ENCODE assay signal across 9 mouse cellular contexts in the genomic region with DNA sequence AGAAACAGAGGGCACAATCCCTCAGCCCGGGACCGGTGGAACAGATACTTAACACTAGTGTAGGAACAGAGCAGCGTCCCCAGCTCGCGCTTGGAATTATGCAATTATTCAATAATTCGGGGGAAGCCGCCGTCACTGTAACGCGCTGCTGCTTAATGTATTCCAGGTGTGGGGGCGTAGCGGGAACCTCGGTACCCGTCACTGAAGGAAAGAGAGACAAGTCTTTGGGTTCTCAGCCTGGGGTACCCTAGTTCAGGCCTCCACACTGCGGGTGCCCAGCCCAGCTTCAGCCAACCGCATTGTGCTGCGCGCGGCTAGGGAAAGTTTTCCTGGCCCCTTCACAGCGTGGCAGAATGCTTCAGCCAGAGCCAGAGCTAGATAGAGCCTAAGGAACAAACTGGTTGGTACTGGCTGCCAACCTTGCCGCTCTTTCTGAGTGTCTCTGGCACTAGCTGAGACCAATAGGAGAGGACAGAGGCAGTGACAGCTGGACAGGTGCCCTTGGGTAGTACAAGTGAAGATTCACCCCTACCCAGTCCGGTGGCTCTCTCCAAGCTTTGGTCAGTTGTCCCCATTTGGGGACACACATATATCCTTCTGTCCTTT. TPM values are rescaled to one million over a fixed set of nuclear protein-coding genes. Genes with fewer than 3 reads are reported as not detected.
A peak's percentile ranks its signal among the peaks of the same experiment; 100 is the strongest.
DNase-seq lines count a peak whose midpoint lies in the region; ATAC-seq and TF ChIP-seq lines count a peak whose summit lies in the region.
"Had no signal": no experiment of that assay in that cellular context is flagged by ENCODE, and none has a peak within 500 bp of the region (broad histone marks: within the 10 kb centered on the region; RNA-seq: fewer than 3 reads in every experiment).

No protein-coding gene starts in this region.

- TF ChIP-seq CTCF in heart, adult 2 months (IDR thresholded peaks at IDR 0.05) = no peak

- peaks cover 11% of the 10 kb centered on the region for H3K4me1 ChIP-seq in kidney, embryonic 14.5 days (ENCODE audit: control insufficient read depth, insufficient read depth, low read length)
- no peaks in the 10 kb centered on the region for H3K4me1 ChIP-seq in heart, adult 2 months (ENCODE audit: control insufficient read depth, insufficient read depth, low read length)
- peaks cover 16% of the 10 kb centered on the region for H3K4me1 ChIP-seq in neural tube, embryonic 12.5 days

- no peak for ATAC-seq in kidney, embryonic 14.5 days (ENCODE audit: low FRiP score, low TSS enrichment)
- no peak for ATAC-seq in neural tube, embryonic 12.5 days (ENCODE audit: low FRiP score, low read depth)
- ATAC-seq in erythroblast, adult 5-6 weeks (replicated peaks; ENCODE audit: low FRiP score, poor library complexity, severe bottlenecking) = no peak

- no peak for TF ChIP-seq EP300 in heart, adult 2 months (IDR thresholded peaks at IDR 0.05; ENCODE audit: insufficient read depth, low read depth, low read length)

- no peak for DNase-seq in kidney, adult 18-20 months
- peak; percentile 45 for DNase-seq in brain, adult 2 months (ENCODE audit: low read depth, low spot score)
- DNase-seq in heart, adult 2 months = peak; percentile 43 to 44
- DNase-seq in layer of hippocampus, postnatal 10 days (ENCODE audit: low spot score in 2 of 2) = peak; percentile 18 to 19
- no peak for DNase-seq in cerebellum, adult 18-20 months

- H3K27me3 ChIP-seq in kidney, embryonic 14.5 days (ENCODE audit: control insufficient read depth, insufficient read depth, low read length) = peaks cover 32% of the 10 kb centered on the region
- peaks cover 9% of the 10 kb centered on the region for H3K27me3 ChIP-seq in heart, adult 2 months (ENCODE audit: control insufficient read depth, insufficient read depth, low read length)
- H3K27me3 ChIP-seq in neural tube, embryonic 12.5 days (replicated peaks) = peaks cover 32% of the 10 kb centered on the region

- H3K27ac ChIP-seq in kidney, embryonic 14.5 days (ENCODE audit: low read depth, low read length) = no peak overlapping the region
- H3K27ac ChIP-seq in heart, adult 2 months = no peak overlapping the region
- H3K27ac ChIP-seq in neural tube, embryonic 12.5 days = no peak overlapping the region

- WGBS in kidney, embryonic 14.5 days = 7% methylated on average over 22 of the region's 22 CpGs
- WGBS in heart, adult 2 months = 7% methylated on average over 22 of the region's 22 CpGs
- 4% methylated on average over 22 of the region's 22 CpGs for WGBS in neural tube, embryonic 12.5 days

- H3K36me3 ChIP-seq in kidney, embryonic 14.5 days (ENCODE audit: control insufficient read depth, insufficient read depth, low read length) = no peaks in the 10 kb centered on the region
- no peaks in the 10 kb centered on the region for H3K36me3 ChIP-seq in heart, adult 2 months (ENCODE audit: control insufficient read depth, insufficient read depth, low read length)
- no peaks in the 10 kb centered on the region for H3K36me3 ChIP-seq in neural tube, embryonic 12.5 days

- H3K4me2 ChIP-seq in kidney, embryonic 14.5 days (replicated peaks; ENCODE audit: low read depth, low read length) = peak overlapping the region; percentile 79
- H3K4me2 ChIP-seq in neural tube, embryonic 12.5 days (replicated peaks) = peak overlapping the region; percentile 67

- peak overlapping the region; percentile 47; the same call in 1 of the 2 replicates for H3K9ac ChIP-seq in kidney, embryonic 14.5 days (ENCODE audit: low read depth, low read length)
- no peak overlapping the region; the same call in 1 of the 2 replicates for H3K9ac ChIP-seq in heart, adult 2 months (ENCODE audit: low read depth, low read length)
- H3K9ac ChIP-seq in neural tube, embryonic 12.5 days = no peak overlapping the region

- no peaks in the 10 kb centered on the region for H3K79me2 ChIP-seq in heart, adult 2 months (replicated peaks; ENCODE audit: control insufficient read depth, insufficient read depth, low read length)

- no peaks in the 10 kb centered on the region for H3K9me3 ChIP-seq in kidney, embryonic 14.5 days (ENCODE audit: control insufficient read depth, low read length)
- H3K9me3 ChIP-seq in neural tube, embryonic 12.5 days = no peaks in the 10 kb centered on the region

- no peak for TF ChIP-seq POLR2A in heart, adult 2 months (IDR thresholded peaks at IDR 0.05; ENCODE audit: insufficient read depth, low read depth, low read length)

- peak overlapping the region; percentile 44 for H3K4me3 ChIP-seq in kidney, embryonic 14.5 days (ENCODE audit: low read length)
- peak overlapping the region; percentile 42 for H3K4me3 ChIP-seq in heart, adult 2 months
- H3K4me3 ChIP-seq in neural tube, embryonic 12.5 days = peak overlapping the region; percentile 35

- intact Hi-C loops in heart, adult 2 months (cut with DNase I) = no loop called here

RNA-seq across cellular contexts. Expression of gene Itga11, which starts 1.0 kb away (rescaled TPM):
- 0.44 and 0.95 TPM in 2 replicates for polyA plus RNA-seq in kidney, embryonic 14.5 days (2014; fragmentation: Nextera tagmentation; extraction: Ambion mirVana)
- 1 to 10 TPM; 1.1 to 2.9 TPM for total RNA-seq in heart, adult 2 months (2021)
- polyA plus RNA-seq in heart, adult 2 months (2012; rRNA removed) = 1.6 and 3.6 TPM in 2 replicates
- total RNA-seq in layer of hippocampus, postnatal 10 days (2021) = under 1 TPM; 0.59 to 0.91 TPM
- polyA plus RNA-seq in neural tube, embryonic 12.5 days (2016; fragmentation: Nextera tagmentation; extraction: Ambion mirVana) = 2.0 TPM in 2 replicates
- total RNA-seq in erythroblast, adult 5-6 weeks (2015; ENCODE audit: low replicate concordance) = not detected in 2 replicates
- total RNA-seq in erythroblast, adult 5-6 weeks (2017; ENCODE audit: low replicate concordance) = not detected in 2 replicates
- total RNA-seq: MEL had no signal

Comparison
In these comparisons a context has a peak if more than half of its experiments do, and no peak if none do; other contexts are left out.
1. DNase-seq: peak in brain, adult 2 months (single experiment), heart, adult 2 months (2 of 2) and layer of hippocampus, postnatal 10 days (2 of 2); none in kidney, adult 18-20 months (single experiment) and cerebellum, adult 18-20 months (0 of 2).
2. Peak in every context shown above with its lines, with median percentiles within 50 percentile points of each other: H3K4me3 ChIP-seq.